Comparison of ENCODE assay signal across 18 mouse cellular contexts in the genomic region with DNA sequence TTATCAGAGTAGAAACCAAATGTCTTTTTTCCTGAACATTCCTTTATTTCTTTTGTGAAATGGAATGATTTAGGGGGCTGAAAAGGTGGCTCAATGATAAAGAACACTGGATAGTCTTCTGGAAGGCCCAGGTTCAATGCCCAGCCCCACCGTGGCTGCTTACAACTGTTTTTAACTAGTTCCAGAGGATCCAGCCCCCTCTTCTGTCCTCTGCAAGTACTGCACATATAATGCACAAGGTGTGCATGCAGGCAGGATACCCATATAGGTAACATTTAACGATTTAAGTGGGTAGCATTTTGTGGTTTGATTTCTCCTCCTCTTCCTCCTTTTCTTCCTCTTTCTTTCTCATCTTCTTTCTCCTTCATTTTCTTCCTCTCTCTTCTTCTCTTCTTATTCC. TPM values are rescaled to one million over a fixed set of nuclear protein-coding genes. Genes with fewer than 3 reads are reported as not detected.
DNase-seq lines count a peak whose midpoint lies in the region; ATAC-seq and TF ChIP-seq lines count a peak whose summit lies in the region.
"Had no signal": no experiment of that assay in that cellular context is flagged by ENCODE, and none has a peak within 500 bp of the region (broad histone marks: within the 10 kb centered on the region; RNA-seq: fewer than 3 reads in every experiment).

No protein-coding gene starts in this region.

- no peak overlapping the region for H3K4me2 ChIP-seq in intestine, postnatal 0 days (replicated peaks; ENCODE audit: low read depth)
- H3K4me2 ChIP-seq in intestine, embryonic 15.5 days (replicated peaks): no peak overlapping the region
- H3K4me2 ChIP-seq in midbrain, postnatal 0 days (ENCODE audit: low read depth, low read length, poor library complexity, severe bottlenecking): no peak overlapping the region
- no peak overlapping the region for H3K4me2 ChIP-seq in midbrain, embryonic 13.5 days (replicated peaks)
- H3K4me2 ChIP-seq: heart, embryonic 12.5 days; limb, embryonic 15.5 days; neural tube, embryonic 12.5 days had no signal

- peak; percentile 34; the same call in 1 of the 2 replicates for TF ChIP-seq CTCF in intestine, postnatal 0 days (IDR thresholded peaks at IDR 0.05; ENCODE audit: low read depth)
- TF ChIP-seq CTCF in midbrain, postnatal 0 days (IDR thresholded peaks at IDR 0.05): 0 out of 2 replicates have a peak, but pooled peaks have one; percentile 9
- peak; percentile 15 for TF ChIP-seq CTCF in ES-Bruce4 (IDR thresholded peaks at IDR 0.05; ENCODE audit: low read depth, low read length)

- ATAC-seq in intestine, postnatal 0 days: no peak
- ATAC-seq in intestine, embryonic 15.5 days: no peak
- ATAC-seq in midbrain, postnatal 0 days (ENCODE audit: low FRiP score): no peak
- no peak for ATAC-seq in midbrain, embryonic 13.5 days
- ATAC-seq: forebrain, embryonic 14.5 days had no signal

- DNase-seq in midbrain, postnatal 0 days (ENCODE audit: low spot score): no peak
- DNase-seq in naive thymus-derived CD4-positive, alpha-beta T cell, adult 2 months (ENCODE audit: low read depth): peak; percentile 32
- no peak for DNase-seq in ovary, postnatal 10 days (ENCODE audit: low spot score)
- DNase-seq in gastrocnemius, postnatal 4 days (ENCODE audit: low spot score in 2 of 2): no peak
- DNase-seq: cerebellum, adult 11-12 months; heart, postnatal 4 days; kidney, postnatal 4 days; lung, postnatal 4 days; midbrain, embryonic 14.5 days; right cerebral cortex, postnatal 4 days had no signal

- TF ChIP-seq POLR2A in ES-Bruce4 (IDR thresholded peaks at IDR 0.05; ENCODE audit: insufficient read depth, low read length): no peak

- no peaks in the 10 kb centered on the region for H3K27me3 ChIP-seq in intestine, postnatal 0 days (replicated peaks; ENCODE audit: control insufficient read depth, insufficient read depth, low read length)
- no peaks in the 10 kb centered on the region for H3K27me3 ChIP-seq in intestine, embryonic 15.5 days (replicated peaks)
- H3K27me3 ChIP-seq in midbrain, postnatal 0 days (ENCODE audit: insufficient read depth, low read length): no peaks in the 10 kb centered on the region
- no peaks in the 10 kb centered on the region for H3K27me3 ChIP-seq in midbrain, embryonic 13.5 days
- no peaks in the 10 kb centered on the region for H3K27me3 ChIP-seq in ES-Bruce4 (ENCODE audit: control insufficient read depth, insufficient read depth, low read length, poor library complexity, severe bottlenecking)
- H3K27me3 ChIP-seq: heart, embryonic 12.5 days; limb, embryonic 15.5 days; neural tube, embryonic 12.5 days had no signal

- H3K9ac ChIP-seq in intestine, postnatal 0 days (ENCODE audit: low read depth, low read length): no peak overlapping the region
- H3K9ac ChIP-seq in intestine, embryonic 15.5 days: no peak overlapping the region
- no peak overlapping the region for H3K9ac ChIP-seq in midbrain, postnatal 0 days (replicated peaks; ENCODE audit: low read length, poor library complexity, severe bottlenecking)
- H3K9ac ChIP-seq in midbrain, embryonic 13.5 days (replicated peaks): no peak overlapping the region
- no peak overlapping the region for H3K9ac ChIP-seq in ES-Bruce4 (ENCODE audit: low read depth, poor library complexity, severe bottlenecking)
- H3K9ac ChIP-seq: heart, embryonic 12.5 days; limb, embryonic 15.5 days; neural tube, embryonic 12.5 days had no signal

- no peak overlapping the region for H3K27ac ChIP-seq in intestine, postnatal 0 days (ENCODE audit: low read depth, low read length)
- no peak overlapping the region for H3K27ac ChIP-seq in intestine, embryonic 15.5 days
- no peak overlapping the region for H3K27ac ChIP-seq in midbrain, postnatal 0 days (ENCODE audit: low read depth, low read length)
- no peak overlapping the region for H3K27ac ChIP-seq in midbrain, embryonic 13.5 days
- no peak overlapping the region for H3K27ac ChIP-seq in ES-Bruce4 (ENCODE audit: insufficient read depth, low read length)
- H3K27ac ChIP-seq: limb, embryonic 15.5 days; neural tube, embryonic 12.5 days had no signal

- H3K4me1 ChIP-seq in intestine, postnatal 0 days (replicated peaks; ENCODE audit: control insufficient read depth, insufficient read depth, low read length): no peaks in the 10 kb centered on the region
- H3K4me1 ChIP-seq in intestine, embryonic 15.5 days (replicated peaks): no peaks in the 10 kb centered on the region
- H3K4me1 ChIP-seq in midbrain, postnatal 0 days (ENCODE audit: insufficient read depth, low read length): no peaks in the 10 kb centered on the region
- no peaks in the 10 kb centered on the region for H3K4me1 ChIP-seq in midbrain, embryonic 13.5 days (replicated peaks)
- no peaks in the 10 kb centered on the region for H3K4me1 ChIP-seq in ES-Bruce4 (ENCODE audit: control insufficient read depth, insufficient read depth, low read length)
- H3K4me1 ChIP-seq: limb, embryonic 15.5 days; neural tube, embryonic 12.5 days had no signal

- H3K4me3 ChIP-seq in intestine, postnatal 0 days (ENCODE audit: low read depth, low read length): no peak overlapping the region
- no peak overlapping the region for H3K4me3 ChIP-seq in intestine, embryonic 15.5 days (replicated peaks)
- H3K4me3 ChIP-seq in midbrain, postnatal 0 days (ENCODE audit: low read depth, low read length): no peak overlapping the region
- H3K4me3 ChIP-seq in midbrain, embryonic 13.5 days (replicated peaks): no peak overlapping the region
- no peak overlapping the region for H3K4me3 ChIP-seq in ES-Bruce4 (ENCODE audit: low read depth, low read length)
- H3K4me3 ChIP-seq: heart, embryonic 12.5 days; limb, embryonic 15.5 days; neural tube, embryonic 12.5 days had no signal

- H3K36me3 ChIP-seq in intestine, postnatal 0 days (ENCODE audit: control insufficient read depth, insufficient read depth): peaks cover 61% of the 10 kb centered on the region
- peaks cover 33% of the 10 kb centered on the region for H3K36me3 ChIP-seq in intestine, embryonic 15.5 days
- H3K36me3 ChIP-seq in midbrain, postnatal 0 days (ENCODE audit: insufficient read depth, low read length): peaks cover 53% of the 10 kb centered on the region
- peaks cover 90% of the 10 kb centered on the region for H3K36me3 ChIP-seq in midbrain, embryonic 13.5 days
- peaks cover 46% of the 10 kb centered on the region for H3K36me3 ChIP-seq in ES-Bruce4 (ENCODE audit: control insufficient read depth, insufficient read depth, low read length, poor library complexity, severe bottlenecking)

- no peak for TF ChIP-seq EP300 in ES-Bruce4 (IDR thresholded peaks at IDR 0.05; ENCODE audit: insufficient read depth, low read depth, low read length)

- H3K9me3 ChIP-seq in intestine, postnatal 0 days (ENCODE audit: control insufficient read depth): no peaks in the 10 kb centered on the region
- H3K9me3 ChIP-seq in intestine, embryonic 15.5 days: no peaks in the 10 kb centered on the region
- no peaks in the 10 kb centered on the region for H3K9me3 ChIP-seq in midbrain, postnatal 0 days (ENCODE audit: low read length)
- no peaks in the 10 kb centered on the region for H3K9me3 ChIP-seq in midbrain, embryonic 13.5 days
- no peaks in the 10 kb centered on the region for H3K9me3 ChIP-seq in ES-Bruce4 (replicated peaks; ENCODE audit: control insufficient read depth, insufficient read depth, low read length, poor library complexity, severe bottlenecking)
- H3K9me3 ChIP-seq: heart, embryonic 12.5 days; limb, embryonic 15.5 days; neural tube, embryonic 12.5 days had no signal

- WGBS in intestine, postnatal 0 days: 84% methylated on average over 2 of the region's 2 CpGs
- WGBS in intestine, embryonic 15.5 days: 85% methylated on average over 2 of the region's 2 CpGs
- 87% methylated on average over 2 of the region's 2 CpGs for WGBS in midbrain, postnatal 0 days
- WGBS in midbrain, embryonic 13.5 days: 89% methylated on average over 2 of the region's 2 CpGs

RNA-seq across cellular contexts. Expression of gene Yeats2, which starts 19.3 kb away (rescaled TPM):
- 4.3 and 4.7 TPM in 2 replicates for polyA plus RNA-seq in intestine, postnatal 0 days (2015; fragmentation: Nextera tagmentation; extraction: Ambion mirVana)
- polyA plus RNA-seq in intestine, embryonic 15.5 days (2015; fragmentation: Nextera tagmentation; extraction: Ambion mirVana): 21.7 and 22.7 TPM in 2 replicates
- 43.0 and 43.2 TPM in 2 replicates for total RNA-seq in midbrain, postnatal 0 days (2014; rRNA removed)
- polyA plus RNA-seq in midbrain, postnatal 0 days (2015; fragmentation: Nextera tagmentation; extraction: Ambion mirVana): 9.9 and 11.3 TPM in 2 replicates
- polyA plus RNA-seq in midbrain, embryonic 13.5 days (2015; fragmentation: Nextera tagmentation; extraction: Ambion mirVana): 28.1 and 29.6 TPM in 2 replicates
- polyA plus RNA-seq in ES-Bruce4 (2011; ENCODE audit: insufficient read depth, insufficient read length, low read depth, missing spikeins): 92.7 and 112 TPM in 2 replicates
- 10 to 100 TPM; 42.0 to 51.7 TPM for total RNA-seq in gastrocnemius, postnatal 4 days (2021)
